ENCODE assay signal across 12 mouse cellular contexts in genomic region chr16:34212160-34212559, GRCm38 (mm10).
"Had no signal": no experiment of that assay in that cellular context is flagged by ENCODE, and none has a peak within 500 bp of the region (broad histone marks: within the 10 kb centered on the region; RNA-seq: fewer than 3 reads in every experiment).

No protein-coding gene starts in this region.

- H3K4me3 ChIP-seq: left cerebral cortex, adult 2 months; liver, embryonic 13.5 days had no signal

- H3K4me1 ChIP-seq: liver, embryonic 13.5 days had no signal

- H3K27ac ChIP-seq: left cerebral cortex, adult 2 months; liver, embryonic 13.5 days had no signal

- H3K9me3 ChIP-seq: liver, embryonic 13.5 days had no signal

- H3K36me3 ChIP-seq: liver, embryonic 13.5 days had no signal

- H3K4me2 ChIP-seq: liver, embryonic 13.5 days; midbrain, embryonic 11.5 days had no signal

- H3K27me3 ChIP-seq: liver, embryonic 13.5 days had no signal

- DNase-seq: kidney, adult 9 months; kidney, postnatal 36 days; layer of hippocampus, postnatal 36 days; liver, embryonic 13.5 days; lung, adult 2 months; lung, postnatal 14 days; lung, postnatal 4 days; midbrain, embryonic 14.5 days; thymus, adult 18-20 months; thymus, postnatal 36 days had no signal

- H3K9ac ChIP-seq: liver, embryonic 13.5 days had no signal
